Mouse (Mus musculus): ENCODE results near the gene Megf9.

DNA sequence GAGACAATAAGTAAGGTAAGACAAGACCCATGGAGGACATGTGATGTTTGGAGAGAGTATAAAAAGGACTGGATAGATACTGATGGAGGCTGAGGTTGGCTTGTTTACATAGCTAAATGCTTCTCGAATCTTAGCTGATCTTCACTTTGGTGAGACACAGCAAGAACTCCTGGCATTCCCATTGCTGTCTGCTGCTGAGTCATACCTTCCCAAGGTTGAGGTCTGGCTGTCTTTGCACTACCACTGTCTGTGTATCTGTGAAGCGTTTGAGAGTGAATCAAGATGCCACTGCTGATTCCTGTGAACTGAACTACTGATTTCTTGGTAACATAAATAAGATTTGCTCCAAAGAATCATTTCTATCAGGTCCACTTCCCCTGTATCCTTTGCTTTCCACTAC, 19.1 kb upstream of the Megf9 start:
- TF ChIP-seq POLR2A (IDR thresholded peaks at IDR 0.05; ENCODE audit: borderline replicate concordance, extremely low read depth, low read depth, low read length) (no peak), CTCF (IDR thresholded peaks at IDR 0.05; ENCODE audit: insufficient read depth, low read length) (no peak)

Data from lung, adult 2 months (tissue).